Mouse (Mus musculus) forelimb bud, embryonic 11.5 days (tissue): ENCODE data around the gene Trmt1.

Experiments
- DNase-seq: peaks from one replicate; pipeline ENCODE4 v3.0.0-alpha.2; 2012; ENCODE audit warnings: low read depth, low spot score

The Trmt1 gene

DNA sequence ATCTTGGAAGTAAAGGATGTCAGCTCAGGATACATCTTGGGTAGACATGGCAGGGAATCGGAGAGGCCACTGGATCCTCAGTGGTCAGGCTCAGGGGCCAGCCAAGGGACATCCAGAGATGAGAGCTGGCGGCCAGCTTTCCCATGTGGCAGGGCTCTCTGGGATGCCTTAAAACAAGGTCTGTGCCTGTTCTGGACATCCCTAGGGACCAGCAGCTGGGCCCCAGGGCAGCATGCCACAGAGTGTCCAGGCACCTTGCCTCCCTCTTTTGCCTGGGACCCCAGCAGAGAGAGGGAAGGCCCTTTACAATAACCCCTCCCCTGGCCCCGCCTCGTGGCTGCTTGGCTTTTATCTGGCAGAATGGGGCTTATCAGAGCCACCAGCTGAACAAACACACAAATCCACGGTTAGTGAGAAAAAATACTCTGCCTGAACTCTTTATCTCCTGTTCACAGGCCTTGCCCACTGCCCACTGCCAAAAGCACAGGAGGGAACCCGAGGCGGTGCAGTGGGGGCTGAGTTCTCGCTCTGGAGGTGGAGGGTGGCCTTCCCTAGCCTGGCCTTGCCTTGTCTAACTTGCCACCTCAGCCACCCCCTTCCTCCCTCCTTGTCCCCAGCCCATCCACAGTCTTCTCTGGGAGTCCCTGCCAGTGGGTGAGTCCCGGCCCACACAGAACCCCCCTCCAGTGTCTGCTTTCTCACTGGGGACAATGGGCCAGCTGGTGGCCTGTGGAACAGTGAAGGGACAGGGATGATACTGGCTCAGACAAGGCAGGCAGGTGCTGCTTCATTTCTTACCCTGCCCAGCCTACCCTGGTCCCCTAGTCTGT lies 44.6 kb downstream of the Trmt1 start:
- DNase-seq, result no peak

DNA sequence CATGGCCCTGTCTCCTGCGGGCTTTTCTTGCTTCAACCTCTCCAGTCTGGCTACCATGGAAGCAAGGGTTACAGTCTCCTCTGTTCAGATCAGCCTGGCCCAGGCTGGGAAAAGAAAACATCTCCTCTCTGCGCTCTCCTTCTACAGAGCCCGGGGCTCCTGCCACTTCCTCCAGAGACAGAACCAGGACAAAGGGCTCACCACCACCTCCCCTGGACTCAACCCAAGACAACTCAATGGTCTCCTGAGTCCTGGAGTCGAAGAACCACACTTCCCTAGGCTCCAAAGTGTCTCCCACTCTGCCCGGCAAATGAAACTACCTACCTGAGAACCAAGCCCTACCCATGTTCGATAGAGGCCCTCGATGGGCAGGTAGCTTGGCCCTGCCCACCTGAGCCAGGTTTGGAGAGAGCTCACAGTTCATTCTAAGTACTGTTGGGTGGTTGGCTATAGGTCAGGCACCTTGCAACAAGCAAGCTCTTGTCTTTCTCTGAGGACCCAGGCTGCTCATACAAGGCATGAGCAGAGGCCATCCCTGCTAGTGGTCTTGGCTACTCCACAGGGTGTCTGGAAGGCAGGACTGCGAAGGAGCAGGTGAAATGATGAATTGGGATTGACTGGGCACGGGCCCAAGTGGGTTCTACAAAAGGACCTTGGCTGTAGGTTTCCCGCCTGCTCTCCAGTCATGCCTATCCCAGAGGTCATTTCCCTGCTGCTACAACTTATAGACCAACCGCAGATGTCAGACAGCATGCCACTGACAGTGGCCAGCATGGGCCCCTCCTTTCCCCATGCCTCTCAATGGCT lies 45.5 kb downstream of the Trmt1 start:
- no peak for DNase-seq

DNA sequence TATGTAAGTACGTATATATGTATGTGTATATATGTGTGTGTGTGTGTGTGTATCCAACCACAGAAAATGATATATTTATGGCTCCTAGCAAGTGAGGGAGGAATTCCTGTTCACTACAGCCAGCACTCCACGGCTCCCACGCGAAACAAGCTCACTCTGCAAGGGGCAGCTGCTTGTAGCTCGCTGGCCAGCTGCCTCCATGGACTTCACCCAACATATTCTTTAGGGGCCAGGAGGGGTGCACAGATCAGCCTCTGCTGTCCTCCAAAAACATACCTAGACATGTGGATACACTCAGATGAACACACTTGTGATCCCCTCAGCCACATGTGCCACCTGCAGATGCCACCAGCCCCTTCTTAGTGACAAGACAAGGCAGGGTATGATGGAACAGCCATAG lies 46.4 kb downstream of the Trmt1 start:
- DNase-seq, result no peak

DNA sequence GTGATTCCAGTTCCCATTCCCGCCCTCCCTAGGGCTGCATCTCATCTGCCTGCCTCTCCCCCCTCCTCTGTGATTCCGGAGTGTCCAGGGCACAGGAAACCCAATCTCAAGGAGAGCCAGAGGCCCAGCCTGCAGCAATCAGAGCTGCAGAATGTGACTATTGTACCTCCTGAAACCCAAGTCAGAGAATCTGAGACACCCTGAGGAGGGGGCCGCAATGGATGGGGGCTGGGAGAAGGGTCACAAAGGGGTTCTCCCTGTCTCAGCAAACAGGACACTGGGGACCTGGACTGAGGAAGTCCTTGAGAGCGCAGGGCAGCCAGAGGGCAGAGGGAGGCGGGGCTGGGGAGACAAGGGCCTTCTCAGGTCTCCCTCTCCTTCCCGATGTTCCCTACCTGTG lies 46.9 kb downstream of the Trmt1 start:
- DNase-seq, result no peak

DNA sequence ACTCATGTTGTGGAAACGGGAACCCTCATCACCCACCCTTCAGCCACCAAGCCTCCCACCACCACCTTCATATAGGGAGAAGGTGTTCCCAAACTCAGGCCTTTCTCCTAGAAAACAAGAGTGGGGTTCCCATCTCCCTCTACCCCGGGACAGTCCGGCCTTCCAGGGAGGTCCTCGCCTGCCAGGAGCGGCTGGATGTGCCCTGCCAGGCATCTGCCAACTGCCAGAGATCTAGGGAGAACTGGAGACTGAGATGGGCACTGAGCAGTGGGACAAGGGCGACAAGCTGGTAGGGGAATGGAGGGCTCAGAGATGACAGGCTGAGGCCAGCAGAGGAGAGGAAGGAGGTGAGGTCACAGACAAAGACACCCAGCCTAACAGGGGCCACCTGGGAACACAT lies 47.9 kb downstream of the Trmt1 start:
- DNase-seq, result no peak

DNA sequence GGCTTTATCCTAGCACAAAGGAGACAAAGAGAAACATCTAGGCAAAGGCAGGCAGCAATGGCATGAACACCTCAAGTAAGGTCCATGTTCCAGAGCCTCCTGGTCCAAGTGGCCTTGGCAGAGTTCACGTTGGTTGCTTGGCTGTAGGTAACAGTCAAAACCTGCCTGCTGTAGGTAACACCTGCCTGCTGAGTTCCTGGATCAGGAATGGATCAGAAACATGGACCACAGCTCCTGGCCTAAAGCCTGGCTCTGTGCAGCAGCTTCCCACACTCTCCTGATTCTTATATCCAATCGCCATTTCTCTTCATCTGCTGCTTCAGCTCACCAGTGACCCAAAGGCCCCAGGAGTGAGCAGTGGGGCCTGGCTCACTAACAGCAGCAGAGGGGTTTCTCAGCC lies 48.6 kb downstream of the Trmt1 start:
- no peak for DNase-seq

DNA sequence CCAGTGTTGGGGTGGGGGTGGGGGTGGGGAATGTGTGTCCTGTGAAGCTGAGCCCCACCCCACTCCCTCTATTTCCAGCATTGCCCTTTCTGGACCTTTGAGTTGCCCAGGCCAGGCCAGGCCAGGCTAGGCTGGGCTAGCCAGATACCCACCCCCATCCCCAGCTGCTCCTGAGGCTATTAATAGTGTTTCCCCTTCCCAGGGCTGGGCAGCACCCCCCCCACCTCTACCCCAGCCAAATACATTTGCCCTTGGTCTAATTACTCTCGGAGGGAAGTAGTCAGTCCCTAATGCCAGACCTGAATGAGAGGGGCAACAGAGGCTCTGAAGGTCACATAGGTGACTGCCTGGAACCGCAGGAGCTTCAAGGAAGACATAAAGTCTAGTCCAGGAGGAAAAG lies 49.5 kb downstream of the Trmt1 start:
- DNase-seq, result no peak

DNA sequence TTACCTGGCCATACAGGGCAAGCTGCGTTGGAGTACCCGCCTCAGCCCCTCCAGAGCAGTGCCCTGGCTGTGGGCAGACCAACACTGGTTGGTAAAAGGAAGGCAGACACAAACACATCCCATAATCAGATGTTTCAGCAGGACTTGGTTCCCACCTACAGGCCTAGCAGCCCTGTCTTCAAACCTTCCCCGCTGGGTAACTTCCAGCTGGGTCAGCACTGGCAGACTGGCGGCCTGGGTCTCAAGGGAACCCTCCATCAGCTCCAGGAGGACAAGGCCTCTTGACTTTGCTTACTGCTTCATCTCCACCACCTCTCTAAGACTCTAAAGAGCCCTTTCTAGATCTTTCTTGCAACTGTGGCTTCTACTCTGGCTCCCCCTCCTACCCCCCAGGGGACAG lies 50.4 kb downstream of the Trmt1 start:
- DNase-seq, result no peak

DNA sequence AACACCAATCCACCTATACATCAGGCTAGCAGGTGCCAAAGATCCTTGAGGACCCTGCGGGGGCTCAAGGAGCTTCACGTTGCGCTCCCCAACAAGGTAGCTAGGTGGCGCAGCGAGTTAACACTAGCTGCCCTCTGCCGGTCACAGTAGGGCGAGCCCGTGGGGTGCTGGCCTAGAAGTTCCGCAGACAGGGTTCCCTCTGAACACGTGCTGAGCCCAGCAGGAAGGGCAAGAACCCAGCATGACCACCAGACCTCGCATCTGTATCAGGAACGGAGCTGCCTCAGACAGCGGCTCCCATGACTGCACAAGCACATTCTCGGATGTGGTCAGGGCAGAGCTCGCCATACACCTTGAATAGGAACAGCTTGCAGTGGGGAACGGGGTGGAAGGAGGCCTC lies 51.5 kb downstream of the Trmt1 start:
- peak; percentile 88 for DNase-seq

DNA sequence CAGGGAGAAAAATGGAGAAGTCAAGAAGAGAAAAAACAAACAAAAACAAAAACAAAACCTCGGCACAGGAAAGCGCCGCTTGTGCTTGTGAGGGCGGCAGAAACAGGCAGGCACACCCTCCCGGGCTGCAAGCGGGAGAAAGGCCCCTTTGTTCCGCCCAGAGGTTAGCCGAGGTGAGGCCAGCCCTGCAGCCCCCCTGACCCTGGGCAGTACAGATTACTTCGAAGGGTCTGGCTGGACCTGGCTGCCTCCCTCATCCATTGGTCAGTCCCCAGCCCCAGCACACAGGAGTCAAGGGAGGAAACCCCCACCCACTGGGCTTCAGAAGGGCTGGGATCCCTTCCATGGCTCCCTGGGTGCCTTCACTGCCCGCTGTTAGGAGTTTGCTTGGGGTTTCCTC lies 52.2 kb downstream of the Trmt1 start:
- no peak for DNase-seq

DNA sequence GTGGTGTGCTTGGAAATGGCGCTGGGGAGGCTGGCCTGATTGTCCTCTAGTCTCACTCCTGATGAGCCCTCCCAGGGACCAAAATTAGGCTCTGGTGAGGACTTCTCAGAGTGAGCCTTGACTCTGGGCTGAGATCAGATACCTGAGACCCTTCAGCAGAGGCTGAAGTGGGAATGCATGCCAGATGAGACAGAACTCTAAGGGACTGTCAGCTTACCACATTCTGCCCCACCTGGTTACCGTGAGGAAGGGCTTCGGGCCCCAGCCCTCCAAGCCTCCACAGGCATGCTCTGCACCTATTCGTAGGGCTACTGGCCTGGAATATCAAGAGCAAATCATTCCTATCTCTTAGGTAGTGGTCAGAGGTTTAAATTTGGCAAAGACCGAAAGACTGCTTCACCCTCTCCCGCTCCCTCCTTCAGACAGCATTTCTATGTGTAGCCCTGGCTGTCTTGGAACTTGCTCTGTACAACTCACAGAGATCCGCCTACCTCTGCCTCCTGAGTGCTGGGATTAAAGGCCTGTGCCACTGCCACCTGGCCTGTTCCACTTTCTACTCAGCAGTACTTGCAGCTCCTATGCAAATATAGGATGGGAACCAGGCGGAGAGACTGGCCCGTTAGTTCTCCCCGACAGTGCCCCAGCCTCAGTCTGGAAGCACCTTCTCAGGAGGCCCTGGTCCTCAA lies 52.8 kb downstream of the Trmt1 start:
- DNase-seq, result no peak

DNA sequence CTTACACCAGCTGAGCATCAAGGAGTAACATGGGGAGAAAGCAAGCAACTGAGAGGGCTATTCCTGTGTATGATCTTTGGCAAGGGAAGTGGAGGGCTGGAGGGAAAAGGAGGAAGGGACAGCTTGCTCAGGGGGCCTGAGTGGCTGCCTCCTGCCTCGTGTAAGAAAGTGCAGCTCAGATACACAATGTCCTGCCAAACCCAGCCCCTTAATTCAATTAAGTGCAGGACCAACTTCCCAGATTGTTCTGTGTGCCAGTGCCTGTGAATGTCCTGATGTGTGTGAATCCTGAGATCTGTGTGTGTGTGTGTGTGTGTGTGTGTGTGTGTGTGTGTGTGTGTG lies 53.3 kb downstream of the Trmt1 start:
- no peak for DNase-seq

DNA sequence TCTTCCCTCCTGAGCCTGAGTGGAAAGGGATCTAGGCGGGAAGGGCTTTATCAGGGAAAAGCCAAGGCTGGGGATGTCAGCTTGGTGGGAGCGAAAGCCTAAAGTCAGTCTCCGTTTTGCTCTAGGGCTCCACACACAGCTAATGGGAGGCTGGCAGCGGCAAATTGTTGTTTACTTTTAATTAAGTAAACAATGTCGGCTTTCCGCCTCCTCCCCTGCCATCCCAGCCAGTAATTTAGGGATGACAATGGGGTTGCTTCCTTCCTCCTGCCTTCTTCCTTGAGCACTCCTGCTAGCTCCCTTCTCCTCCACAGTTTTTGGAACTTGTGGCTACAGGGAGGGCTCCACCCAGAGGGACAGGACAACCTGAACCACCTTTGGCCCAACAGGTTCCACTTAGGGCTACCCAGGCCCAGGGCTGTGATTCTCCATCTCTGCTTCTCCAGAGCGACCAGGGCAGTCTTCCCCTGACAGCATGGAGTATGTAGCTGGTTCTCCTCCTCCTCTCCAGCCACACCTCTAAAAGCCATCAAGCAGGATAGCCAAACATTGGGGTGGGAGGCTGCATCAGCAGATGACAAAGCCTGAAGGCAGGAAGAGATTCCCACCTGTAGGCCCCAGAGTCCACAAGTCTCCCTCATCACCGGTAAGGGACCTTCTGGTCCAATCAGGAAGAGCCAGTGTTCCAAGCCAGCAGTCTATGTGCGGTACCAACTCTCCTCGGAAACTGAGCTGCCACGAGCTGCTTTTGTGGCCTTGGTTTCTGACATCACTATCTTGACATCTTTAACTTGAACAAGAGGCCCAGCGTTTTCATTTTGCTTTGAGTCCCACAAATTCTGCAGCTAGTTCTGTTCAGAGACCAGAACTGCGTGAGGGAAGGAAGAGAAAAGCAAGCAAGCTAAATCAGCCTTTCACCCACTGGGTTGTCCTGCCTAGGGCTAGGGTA lies 55.1 kb downstream of the Trmt1 start:
- no peak for DNase-seq

DNA sequence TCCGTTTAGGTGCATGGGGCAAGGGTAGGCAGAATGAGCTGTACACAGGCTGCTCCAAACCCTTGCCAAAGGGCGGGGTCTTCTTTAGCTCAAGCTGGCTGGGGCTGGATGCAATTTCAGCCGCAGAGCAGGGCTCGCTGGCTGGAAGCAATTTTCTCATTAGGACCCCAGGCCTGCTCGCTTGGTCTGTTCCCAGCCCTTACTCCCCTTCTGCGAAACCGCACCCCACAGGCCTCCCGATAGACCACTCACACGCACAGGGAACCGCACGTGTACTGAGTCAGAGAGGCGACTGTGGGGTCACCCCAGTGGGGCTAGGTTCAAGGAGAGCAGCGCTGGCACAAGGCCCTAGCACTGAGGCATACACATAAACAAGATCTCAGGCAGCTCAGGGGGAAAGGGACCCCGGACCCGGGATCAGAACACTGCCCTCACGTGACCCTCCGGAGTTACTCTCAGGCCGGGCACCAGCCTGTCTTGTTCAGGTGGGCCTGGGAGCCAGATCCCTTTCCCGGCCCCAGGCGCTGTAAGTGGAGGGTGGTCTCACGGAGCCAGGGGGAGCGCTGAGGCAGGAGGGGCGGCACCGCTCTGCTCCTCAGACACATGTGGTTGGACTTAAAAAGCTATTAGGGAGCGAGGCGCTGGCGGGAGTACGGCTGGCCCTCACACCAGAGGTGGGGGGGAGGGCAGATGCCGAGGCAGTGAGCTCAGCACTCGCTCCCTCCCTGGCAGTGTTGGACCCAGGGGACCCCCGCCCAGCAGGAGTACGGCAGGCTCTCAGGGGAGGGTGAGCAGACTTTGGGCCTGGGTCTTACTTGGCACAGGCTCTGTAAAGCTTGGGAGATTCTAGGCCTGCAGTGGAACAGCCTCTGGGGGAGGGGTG lies 56.3 kb downstream of the Trmt1 start:
- DNase-seq, result peak; percentile 94

DNA sequence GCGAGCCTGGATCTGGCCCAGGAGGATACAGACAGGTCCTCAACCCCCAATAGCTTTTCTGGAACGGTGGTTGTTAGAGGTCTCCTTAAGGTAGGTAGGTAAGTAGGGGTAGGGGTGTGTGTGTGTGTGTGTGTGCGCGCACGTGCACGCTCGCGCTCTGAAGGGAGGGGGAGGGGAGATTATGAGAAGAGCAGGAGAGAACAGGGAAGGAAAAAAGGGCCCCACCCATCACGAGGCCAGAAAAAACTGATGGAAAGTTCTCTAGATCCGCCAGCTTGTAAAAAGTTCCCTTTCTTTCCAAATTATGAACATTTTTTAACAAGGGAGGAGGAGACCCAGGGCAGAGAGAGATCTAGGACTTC lies 56.9 kb downstream of the Trmt1 start:
- no peak for DNase-seq

DNA sequence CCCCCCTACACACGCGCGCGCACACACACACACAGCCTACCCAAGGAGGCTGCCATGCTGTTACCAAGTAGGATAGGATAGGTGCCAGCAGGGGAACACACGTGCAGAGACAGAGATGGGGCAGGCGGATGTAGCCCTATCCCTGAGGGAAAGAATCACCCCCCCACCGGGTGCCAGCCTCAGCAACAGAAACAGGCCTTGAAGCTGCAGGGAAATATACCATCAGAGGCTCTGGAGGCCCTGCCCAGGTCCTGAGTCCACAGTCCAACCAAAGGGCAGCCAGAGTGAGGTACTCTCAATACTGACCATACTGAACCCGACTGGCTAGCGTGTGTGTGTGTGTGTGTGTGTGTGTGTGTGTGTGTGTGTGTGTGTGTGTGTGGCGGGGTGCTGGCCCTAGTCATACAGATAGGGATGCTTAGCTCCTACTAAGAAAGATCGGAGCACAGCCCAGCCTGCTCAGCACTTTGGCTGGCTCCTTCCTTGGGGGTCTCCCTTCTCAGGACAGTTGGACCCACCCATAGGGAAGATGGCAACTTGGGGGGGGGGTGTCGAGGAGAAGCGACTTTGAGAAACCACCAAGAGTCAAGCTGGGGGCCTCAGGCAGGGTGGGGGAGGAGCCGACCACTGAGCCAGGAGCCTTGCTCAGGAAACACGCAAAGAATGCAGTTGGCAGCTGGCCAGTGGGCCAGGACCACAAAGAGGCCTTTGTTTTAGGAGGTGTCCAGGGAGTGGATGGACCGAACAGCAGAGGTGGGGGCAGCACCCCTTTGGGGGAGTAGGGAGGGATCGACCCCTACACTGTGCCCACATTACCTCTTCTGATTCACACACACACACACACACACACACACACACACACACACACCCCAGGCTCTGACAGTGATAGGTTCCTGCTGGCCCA lies 57.7 kb downstream of the Trmt1 start:
- DNase-seq, result peak; percentile 95

DNA sequence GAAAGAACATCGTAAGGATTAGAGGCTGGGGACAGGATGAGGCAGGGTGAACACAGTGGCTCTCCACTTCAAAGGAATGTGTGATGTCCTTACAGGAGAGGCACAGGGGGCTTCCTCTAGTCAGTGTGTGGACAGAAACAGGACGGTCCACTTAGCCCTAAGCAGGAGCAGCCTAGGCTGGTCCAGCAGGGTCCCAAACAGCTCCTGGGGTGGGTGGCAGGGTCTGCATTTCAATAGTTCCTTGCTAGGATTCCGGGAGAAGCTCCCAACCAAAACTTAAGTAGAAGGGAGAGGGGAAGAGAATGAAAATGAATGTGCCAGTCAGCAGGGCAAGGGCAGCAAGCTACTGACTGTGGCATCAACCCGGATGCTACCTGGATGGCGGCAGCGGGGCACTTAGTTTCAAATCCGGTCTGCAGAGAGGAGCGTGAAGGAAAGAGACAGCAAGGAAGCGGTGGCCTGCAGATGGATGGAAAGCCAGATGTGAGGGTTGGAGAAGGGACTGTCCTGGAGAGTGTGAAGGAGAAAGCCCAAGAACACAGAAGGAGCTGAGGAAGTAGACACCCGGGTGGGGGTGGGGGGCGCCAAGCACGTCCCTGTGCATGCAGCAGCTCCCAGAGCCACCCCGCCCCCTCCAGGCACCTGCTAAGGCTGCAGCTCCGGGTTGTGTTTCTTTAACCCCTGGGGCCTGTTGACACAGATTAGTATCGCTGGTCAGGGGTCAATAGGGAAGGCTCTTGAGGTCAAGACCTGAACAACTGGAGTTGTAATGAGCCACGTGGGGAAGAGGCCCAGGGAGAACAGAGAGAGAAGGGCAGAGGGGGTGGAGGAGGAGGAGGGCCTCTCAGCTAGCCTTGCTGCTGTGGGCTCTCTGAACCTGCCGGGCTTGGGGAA lies 59.2 kb downstream of the Trmt1 start:
- peak; percentile 47 for DNase-seq
